Mouse (Mus musculus) cerebellum, adult 2 months (tissue): ENCODE results near the gene Epha2. TPM values are rescaled to one million over a fixed set of nuclear protein-coding genes. Genes with fewer than 3 reads are reported as not detected.
A peak's percentile ranks its signal among the peaks of the same experiment; 100 is the strongest.

Experiments used
- DNase-seq, 2 experiments: peaks; one replicate each; pipeline ENCODE4 v3.0.0; 2021
- H3K27ac ChIP-seq: fragments of 200-500 bp; 2 replicates; pipeline ENCODE4 v1.5.1; 2012; ENCODE audit warnings: low read length, control low read depth, inconsistent platforms; ENCODE audit not compliant: insufficient read depth
- H3K27me3 ChIP-seq: fragments of 200-500 bp; 2 replicates; pipeline ENCODE4 v1.6.1; 2012; ENCODE audit warnings: inconsistent platforms, mild to moderate bottlenecking, low read length, moderate library complexity; ENCODE audit not compliant: control insufficient read depth, insufficient read depth
- H3K4me1 ChIP-seq: fragments of 200-500 bp; 2 replicates; pipeline ENCODE4 v1.6.1; 2011; ENCODE audit warnings: low read length; ENCODE audit not compliant: control insufficient read depth, insufficient read depth
- H3K4me3 ChIP-seq: fragments of 200-500 bp; replicated peaks from 2 replicates; pipeline ENCODE3; 2011; ENCODE audit warnings: mild to moderate bottlenecking, low read depth, low read length, control low read depth; ENCODE audit not compliant: insufficient read depth
- CTCF ChIP-seq: fragments of 200-500 bp; IDR thresholded peaks from 2 replicates; pipeline ENCODE4 v1.5.1; 2011; ENCODE audit warnings: low read depth, mild to moderate bottlenecking, control low read depth, low read length, moderate library complexity, borderline replicate concordance; ENCODE audit not compliant: insufficient read depth
- POLR2A ChIP-seq: fragments of 200-500 bp; IDR thresholded peaks from 2 replicates; pipeline ENCODE4 v1.6.1; 2011; ENCODE audit warnings: low read length, control low read depth, borderline replicate concordance; ENCODE audit not compliant: insufficient read depth
- WGBS: fragments of 180-500 bp; shearing (Covaris S2); methylation state at CpG from one replicate; pipeline ENCODE4 v1.1.7; 2018; 5-methylcytosine and 5-hydroxymethylcytosine counted together
- polyA plus RNA-seq: library from polyadenylated mRNA; depleted of rRNA; stranded (reverse); fragments of >200 nt; gene quantifications from 2 replicates; pipeline ENCODE4 v1.2.3, GENCODE M21; 2012; rRNA removed

Epha2 gene
- polyA plus RNA-seq, result 1.9 and 2.0 TPM in 2 replicates

GRCm38 (mm10) chr4:141301116-141301553 lies at the start of gene Epha2:
Gene Epha2 (plus strand): TSS chr4:141301240.
- Histone ChIP-seq H3K27ac (no peak within 1 kb of the TSS), H3K27me3 (no peaks in the 10 kb centered on the region; the same call in 1 of the 2 replicates), H3K4me3 (peak within 1 kb of the TSS; percentile 90), H3K4me1 (no peaks in the 10 kb centered on the region)
- DNase-seq, result peak; percentile 80
- TF ChIP-seq POLR2A (peak; percentile 43; the same call in 1 of the 2 replicates), CTCF (no peak)
- WGBS, result under 1% methylated on average over 35 of the region's 35 CpGs

DNA sequence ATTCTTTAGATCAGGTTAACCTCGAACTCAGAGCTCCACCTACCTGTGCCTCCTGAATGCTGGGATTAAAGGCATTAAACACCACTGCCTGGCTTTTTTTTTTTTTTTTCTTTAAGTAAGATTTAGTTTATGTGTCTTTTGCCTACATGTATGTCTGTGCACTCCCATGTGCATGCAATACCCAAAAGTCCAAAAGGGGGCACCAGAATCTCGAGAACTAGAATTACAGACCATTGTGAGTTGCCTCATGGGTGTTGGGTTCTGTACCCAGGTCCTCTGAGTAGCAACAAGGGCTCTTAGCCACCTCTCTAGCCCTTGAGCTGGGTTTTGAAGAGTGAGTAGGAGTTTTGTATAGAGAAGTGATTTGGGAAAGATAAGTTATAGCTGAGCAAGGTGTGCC lies 48.4 kb upstream of the Epha2 start:
- no peak overlapping the region for H3K27ac ChIP-seq
- peaks cover 3% of the 10 kb centered on the region; the same call in 1 of the 2 replicates for H3K27me3 ChIP-seq
- H3K4me1 ChIP-seq, result peaks cover 7% of the 10 kb centered on the region
- no peak for TF ChIP-seq CTCF
- no peak for TF ChIP-seq POLR2A
- no peak for DNase-seq
- H3K4me3 ChIP-seq, result no peak overlapping the region
- 79% methylated on average over 2 of the region's 2 CpGs for WGBS

DNA sequence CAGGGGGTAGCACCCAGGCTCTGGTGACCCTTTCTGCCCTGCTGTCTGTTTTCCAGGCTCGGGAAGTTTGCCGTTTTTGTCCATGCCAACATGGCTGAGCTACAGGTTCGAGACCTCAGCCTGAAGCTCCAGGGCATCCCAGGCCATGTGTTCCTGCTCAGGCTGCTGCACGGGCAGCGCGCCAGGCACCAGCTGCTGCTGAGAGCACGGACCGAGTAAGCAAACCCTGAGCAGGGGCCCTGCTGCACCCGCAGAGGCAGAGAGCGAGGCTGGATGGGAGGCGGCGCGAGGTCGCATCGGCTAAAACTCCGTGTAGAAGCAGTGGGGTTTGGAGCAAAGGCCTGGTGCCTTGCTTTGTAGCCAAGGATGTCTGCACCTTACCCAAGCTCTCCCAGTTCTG lies 46.8 kb upstream of the Epha2 start:
- DNase-seq, result no peak
- Histone ChIP-seq H3K4me1 (peaks cover 7% of the 10 kb centered on the region), H3K4me3 (no peak overlapping the region), H3K27ac (no peak overlapping the region), H3K27me3 (no peaks in the 10 kb centered on the region)
- 40% methylated on average over 16 of the region's 16 CpGs for WGBS
- TF ChIP-seq CTCF, result no peak
- TF ChIP-seq POLR2A, result no peak

DNA sequence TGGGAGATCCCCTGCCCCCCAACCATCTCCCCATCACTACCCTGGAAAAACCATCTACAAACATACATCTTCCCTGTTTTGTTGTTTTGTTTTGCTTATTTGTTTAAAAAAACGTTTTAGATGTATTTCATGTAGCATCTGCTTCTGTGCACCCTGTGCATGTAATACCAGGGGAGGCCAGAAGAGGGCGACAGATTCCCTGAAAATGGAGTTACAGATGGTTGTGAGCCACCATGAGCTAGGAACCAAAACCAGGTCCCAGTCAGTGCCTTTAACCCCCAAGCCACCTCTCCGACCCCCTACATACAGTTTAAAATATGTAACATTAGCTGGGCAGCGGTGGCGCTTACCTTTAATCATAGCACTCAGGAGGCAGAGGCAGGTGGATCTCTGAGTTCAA lies 43.6 kb upstream of the Epha2 start:
- Histone ChIP-seq H3K27ac (no peak overlapping the region), H3K4me1 (0 out of 2 replicates have a peak, but pooled peaks cover 3% of the 10 kb centered on the region), H3K4me3 (no peak overlapping the region), H3K27me3 (no peaks in the 10 kb centered on the region)
- 70% methylated on average over 5 of the region's 5 CpGs for WGBS
- TF ChIP-seq CTCF, result peak; percentile 47; the same call in 1 of the 2 replicates
- TF ChIP-seq POLR2A, result no peak
- no peak for DNase-seq

DNA sequence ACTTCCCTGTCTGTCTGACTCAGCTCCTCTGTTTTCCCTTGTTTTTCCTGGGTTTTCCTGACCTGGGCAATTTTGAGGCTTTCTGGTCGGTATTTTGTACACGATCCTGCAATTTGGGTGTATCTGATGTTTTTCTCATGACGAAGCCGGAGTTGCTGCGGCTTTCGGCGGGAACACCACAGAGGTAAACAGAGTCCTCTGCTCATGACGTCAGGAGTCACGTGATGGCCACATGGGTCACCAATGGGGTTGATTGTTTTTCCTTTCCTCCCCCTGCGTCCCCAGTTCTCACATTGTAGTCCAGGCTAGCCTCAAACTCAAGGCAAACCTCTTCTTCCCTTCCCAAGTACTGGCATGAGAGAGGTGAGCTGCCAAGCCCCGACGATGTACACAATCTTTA lies 41.6 kb upstream of the Epha2 start:
- H3K27me3 ChIP-seq, result no peaks in the 10 kb centered on the region
- TF ChIP-seq POLR2A, result no peak
- no peak for TF ChIP-seq CTCF
- WGBS, result 77% methylated on average over 12 of the region's 12 CpGs
- 0 out of 2 replicates have a peak, but pooled peaks cover 3% of the 10 kb centered on the region for H3K4me1 ChIP-seq
- no peak overlapping the region for H3K27ac ChIP-seq
- no peak overlapping the region for H3K4me3 ChIP-seq
- DNase-seq, result no peak

DNA sequence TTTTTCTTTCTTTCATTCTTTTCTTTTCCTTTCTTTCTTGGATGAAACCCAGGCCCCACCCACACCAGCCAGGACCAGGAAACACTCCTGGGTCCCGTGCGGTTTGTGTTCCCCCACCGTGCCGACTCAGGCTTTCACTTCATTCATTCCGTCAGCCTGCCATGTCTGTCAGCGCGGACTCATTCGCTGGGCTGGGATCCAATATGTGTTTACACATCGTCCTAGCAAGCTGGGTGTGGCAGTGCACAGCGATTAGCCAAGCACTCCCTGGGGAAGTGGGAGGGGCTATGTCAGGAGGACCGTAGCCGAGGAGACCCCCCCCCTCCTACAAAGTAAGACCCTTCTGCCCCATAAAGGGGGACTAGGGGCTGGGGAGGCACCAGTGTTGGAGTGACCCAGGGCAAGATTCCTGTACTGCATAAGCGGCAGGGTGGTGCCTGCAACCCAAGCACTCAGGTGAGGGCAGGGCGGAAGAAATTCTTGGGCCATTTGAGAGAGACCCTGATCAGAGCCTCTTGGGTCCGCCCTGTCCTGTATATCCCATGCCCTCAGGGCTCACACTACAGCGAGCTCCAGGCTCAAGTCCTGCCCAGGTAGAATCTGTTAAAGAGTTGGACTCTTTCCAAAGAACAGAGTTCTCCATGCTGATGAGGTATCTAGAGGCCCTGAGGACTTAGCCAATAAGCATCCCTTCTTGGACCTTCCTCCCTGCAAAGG lies 40.9 kb upstream of the Epha2 start:
- WGBS, result 23% methylated on average over 16 of the region's 16 CpGs

DNA sequence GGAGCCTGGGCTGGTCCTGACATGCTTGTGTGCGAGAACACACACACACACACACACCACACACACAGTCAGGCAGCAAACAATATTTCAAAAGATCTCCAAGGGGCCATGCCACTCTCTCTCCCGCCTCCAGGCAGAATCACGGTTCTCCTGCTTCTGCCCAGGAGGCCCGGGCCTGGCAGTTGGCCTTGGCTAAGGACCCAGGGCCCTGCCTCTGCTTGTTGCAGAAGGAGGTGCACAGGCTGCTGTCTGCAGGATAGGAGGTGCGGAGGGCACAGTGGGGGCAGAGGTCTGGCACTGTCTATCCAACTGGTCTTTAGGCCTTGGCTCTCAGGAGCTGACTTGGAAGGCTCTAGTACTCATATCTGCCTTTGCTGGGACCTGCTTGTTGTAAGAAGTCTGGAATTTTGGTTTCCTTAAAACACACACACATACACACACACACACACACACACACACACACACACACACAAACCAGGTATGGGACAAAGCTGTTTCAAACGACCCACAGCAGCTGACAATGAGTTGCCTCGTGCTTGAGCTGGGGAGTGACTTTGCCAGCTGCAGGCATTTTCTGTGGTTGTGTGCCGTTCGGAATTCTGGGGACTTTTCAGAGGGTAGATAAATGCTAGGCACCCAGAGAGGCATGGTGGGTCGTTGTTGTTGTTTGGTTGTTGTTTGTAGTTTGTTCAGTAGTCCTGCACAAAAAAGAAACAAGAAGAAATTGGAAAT lies 38.0 kb upstream of the Epha2 start:
- H3K4me3 ChIP-seq, result no peak overlapping the region
- H3K27ac ChIP-seq, result no peak overlapping the region
- H3K4me1 ChIP-seq, result 0 out of 2 replicates have a peak, but pooled peaks cover 3% of the 10 kb centered on the region
- H3K27me3 ChIP-seq, result no peaks in the 10 kb centered on the region
- TF ChIP-seq POLR2A, result no peak
- TF ChIP-seq CTCF, result no peak
- WGBS, result 66% methylated on average over 10 of the region's 10 CpGs
- no peak for DNase-seq

More for the DNA sequence above, 40.9 kb upstream of the Epha2 start:
- H3K4me1 ChIP-seq, result 0 out of 2 replicates have a peak, but pooled peaks cover 3% of the 10 kb centered on the region
- TF ChIP-seq POLR2A (no peak), CTCF (no peak)
- H3K4me3 ChIP-seq, result no peak overlapping the region
- no peak overlapping the region for H3K27ac ChIP-seq
- DNase-seq, result no peak
- H3K27me3 ChIP-seq, result no peaks in the 10 kb centered on the region
